Mouse (Mus musculus): ENCODE data around the gene Zfp777.

DNA sequence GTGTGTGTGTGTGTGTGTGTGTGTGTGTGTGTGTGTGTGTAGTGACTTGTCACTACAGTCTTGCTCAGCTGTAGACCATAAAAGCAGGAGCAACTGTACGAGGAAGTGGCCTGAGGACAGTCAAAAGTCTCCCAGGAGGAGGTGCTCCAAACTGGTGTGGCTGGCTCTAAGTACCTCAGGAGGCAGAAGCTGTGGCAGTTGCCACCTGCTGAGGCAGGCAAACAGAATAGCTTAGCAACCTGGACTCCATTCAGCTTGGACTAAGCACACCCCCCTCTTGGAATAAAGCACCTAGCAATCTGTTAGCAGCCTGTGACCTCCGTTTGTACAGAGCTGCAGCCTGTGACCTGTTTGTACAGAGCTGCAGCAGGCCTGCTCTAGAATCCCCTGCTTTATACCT is 64.8 kb downstream of the Zfp777 start:
- no peak for TF ChIP-seq CTCF (IDR thresholded peaks at IDR 0.05; ENCODE audit: insufficient read depth, low read length)
- TF ChIP-seq POLR2A (IDR thresholded peaks at IDR 0.05; ENCODE audit: borderline replicate concordance, extremely low read depth, low read depth, low read length): no peak

Data from lung, adult 2 months (tissue).